Mouse (Mus musculus) CD4-positive helper T cell, adult 2 months (primary cell): Measurements from ENCODE around the gene Flt3l.
"Not testable (repeated sequence)": the region's sequence is repeated elsewhere in the genome, so short reads cannot be mapped to it uniquely, and the experiment has no call there.

Source experiments
- DNase-seq: peaks from one replicate; pipeline ENCODE4 v3.0.0-alpha.2; 2012; ENCODE audit warnings: low read depth, missing footprints, low spot score

The Flt3l gene

DNA sequence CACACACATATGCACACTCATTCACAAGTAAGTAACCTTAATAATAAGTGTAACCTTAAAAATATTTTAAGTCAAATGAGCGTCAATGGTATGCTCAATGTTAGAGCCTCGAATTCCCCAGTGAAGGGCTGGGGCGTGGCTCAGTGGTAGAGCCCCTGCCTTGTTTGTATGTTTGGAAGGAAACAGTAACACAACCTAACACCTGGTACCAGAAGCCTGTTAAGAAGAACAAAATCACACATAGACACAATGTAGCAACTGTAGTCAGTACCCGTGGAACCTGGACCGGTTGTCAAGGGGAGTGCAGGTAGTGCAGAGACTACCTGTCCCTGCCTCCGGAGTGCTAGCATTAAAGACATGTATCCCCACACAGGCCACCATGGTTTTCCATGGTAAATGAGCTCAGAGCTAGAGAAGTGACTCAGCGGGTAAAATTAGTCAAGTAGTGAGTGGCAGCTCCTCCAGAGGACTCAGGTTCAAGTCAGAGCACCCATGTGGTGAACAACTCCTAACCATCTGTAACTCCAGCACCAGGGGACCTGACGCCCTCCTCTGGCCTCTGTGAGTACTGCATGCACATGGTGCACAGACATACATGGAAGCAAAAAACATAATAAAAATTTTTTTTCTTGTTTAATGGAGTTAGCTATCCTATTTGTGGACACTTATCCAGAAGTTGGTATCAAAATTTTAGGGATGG lies 37.5 kb downstream of the Flt3l start:
- DNase-seq = no peak

DNA sequence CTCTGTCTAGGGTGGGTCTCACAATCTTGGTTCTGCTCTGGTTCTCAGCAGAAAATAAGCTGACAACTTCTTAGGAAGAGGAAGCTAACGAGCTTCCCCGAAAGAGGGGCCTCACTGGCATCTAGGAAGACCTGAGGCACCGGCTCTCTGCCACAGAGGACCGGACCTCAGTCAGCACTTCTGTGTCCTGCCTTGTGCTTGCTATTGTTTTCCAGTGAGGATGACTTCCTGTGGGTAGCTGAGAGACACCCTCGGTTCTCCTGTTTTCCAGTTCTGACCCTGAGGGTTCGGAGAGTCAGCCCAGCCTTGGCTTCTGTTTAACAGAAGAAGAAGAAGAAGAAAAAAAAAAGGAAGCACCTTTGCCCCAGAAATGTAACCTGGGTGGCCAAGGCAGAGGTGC lies 38.8 kb downstream of the Flt3l start:
- DNase-seq = no peak

DNA sequence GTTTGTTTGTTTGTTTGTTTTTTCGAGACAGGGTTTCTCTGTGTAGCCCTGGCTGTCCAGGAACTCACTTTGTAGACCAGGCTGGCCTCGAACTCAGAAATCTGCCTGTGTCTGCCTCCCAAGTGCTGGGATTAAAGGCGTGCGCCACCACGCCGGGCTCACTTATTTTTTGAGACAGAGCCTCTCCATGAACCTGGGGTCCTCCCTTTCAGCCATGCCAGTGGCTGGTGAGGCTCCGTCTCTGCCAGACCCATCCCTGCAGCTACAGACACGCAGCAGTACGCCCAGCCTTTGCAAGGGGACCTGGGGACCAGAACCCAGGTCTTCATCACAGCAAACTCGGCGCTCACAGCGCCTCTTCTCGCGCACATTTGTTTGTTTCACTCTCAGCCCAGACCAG lies 40.3 kb downstream of the Flt3l start:
- not testable (repeated sequence) for DNase-seq

DNA sequence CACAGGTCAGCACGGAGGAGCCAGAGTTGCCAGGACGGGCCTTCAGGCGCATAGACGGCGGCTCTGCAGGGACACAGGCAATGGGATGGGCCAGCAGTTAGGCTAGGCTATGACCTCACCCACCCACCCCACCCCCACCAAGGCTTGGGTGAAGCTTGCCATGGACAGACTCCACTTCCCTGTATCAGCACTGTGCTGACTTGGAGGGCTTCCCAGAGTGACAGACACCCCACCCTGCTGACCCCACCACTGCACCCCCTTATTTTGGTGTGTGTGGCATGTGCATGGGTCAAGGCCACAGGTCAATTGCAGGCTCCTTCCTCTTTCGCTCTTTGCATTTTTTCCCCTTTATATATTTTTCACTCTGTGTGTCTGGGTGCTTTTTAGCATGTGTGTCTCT lies 40.9 kb downstream of the Flt3l start:
- no peak for DNase-seq

- DNase-seq = no peak
Observed at GRCm38 (mm10) chr7:45094121-45094520, 42.1 kb downstream of the Flt3l start.

DNA sequence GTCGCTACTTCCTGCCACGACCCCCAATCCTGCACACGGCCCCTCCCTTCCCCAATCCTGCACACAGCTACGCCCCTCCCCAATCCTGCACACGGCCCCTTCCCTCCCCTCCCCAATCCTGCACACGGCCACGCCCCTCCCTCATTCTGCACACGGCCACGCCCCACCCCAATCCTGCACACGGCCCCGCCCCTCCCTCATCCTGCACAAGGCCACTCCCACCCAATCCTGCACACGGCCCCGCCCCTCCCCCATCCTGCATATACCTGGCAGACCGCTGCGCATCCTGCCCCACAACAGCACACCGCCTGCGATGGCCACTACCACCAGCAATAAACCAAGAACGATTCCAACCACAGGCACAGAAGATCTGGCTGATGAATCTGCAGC lies 42.7 kb downstream of the Flt3l start:
- peak; percentile 29 for DNase-seq

DNA sequence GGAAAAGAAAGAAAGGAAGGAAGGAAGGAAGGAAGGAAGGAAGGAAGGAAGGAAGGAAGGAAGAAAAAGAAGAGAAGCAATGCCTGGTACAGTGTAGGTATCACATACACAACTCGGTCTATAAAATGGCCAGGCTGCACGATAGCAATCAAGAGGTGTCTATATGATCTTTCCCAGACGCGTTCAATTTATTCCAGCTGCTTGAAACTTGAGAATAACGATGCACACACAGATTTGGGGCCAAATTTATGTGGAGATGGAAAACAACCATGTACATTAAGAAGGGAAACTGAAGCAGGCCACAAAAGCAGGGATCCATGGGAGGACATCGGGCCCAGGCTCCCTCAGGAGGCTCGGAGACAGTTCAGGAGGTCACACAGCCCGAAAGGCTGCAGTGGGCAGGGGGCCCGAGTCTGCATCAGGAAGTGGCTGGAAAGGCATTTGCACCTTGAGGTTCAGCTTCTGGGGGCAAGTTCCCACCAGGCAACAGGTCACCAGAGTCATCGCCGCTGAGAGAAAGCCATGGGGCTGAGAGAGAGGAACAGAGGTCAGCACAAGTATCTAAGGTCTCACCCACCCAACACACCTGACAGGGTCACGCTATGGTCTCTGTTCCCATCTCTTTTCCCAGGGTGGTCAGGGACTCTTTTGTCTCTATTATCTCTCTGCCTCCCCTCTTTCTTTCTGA lies 43.3 kb downstream of the Flt3l start:
- no peak for DNase-seq

GRCm38 (mm10) chr7:45092048-45092447 lies 44.2 kb downstream of the Flt3l start, which contains the start of gene Rcn3:
Rcn3 (minus strand) TSS chr7:45092221.
- DNase-seq = no peak

GRCm38 (mm10) chr7:45091001-45091990 lies 44.9 kb downstream of the Flt3l start:
- no peak for DNase-seq

GRCm38 (mm10) chr7:45090251-45090977 lies 45.8 kb downstream of the Flt3l start:
- DNase-seq = peak; percentile 27

- no peak for DNase-seq
Observed at GRCm38 (mm10) chr7:45088597-45088996, 47.6 kb downstream of the Flt3l start.

- no peak for DNase-seq
Observed at GRCm38 (mm10) chr7:45086084-45086483, 50.1 kb downstream of the Flt3l start.

DNA sequence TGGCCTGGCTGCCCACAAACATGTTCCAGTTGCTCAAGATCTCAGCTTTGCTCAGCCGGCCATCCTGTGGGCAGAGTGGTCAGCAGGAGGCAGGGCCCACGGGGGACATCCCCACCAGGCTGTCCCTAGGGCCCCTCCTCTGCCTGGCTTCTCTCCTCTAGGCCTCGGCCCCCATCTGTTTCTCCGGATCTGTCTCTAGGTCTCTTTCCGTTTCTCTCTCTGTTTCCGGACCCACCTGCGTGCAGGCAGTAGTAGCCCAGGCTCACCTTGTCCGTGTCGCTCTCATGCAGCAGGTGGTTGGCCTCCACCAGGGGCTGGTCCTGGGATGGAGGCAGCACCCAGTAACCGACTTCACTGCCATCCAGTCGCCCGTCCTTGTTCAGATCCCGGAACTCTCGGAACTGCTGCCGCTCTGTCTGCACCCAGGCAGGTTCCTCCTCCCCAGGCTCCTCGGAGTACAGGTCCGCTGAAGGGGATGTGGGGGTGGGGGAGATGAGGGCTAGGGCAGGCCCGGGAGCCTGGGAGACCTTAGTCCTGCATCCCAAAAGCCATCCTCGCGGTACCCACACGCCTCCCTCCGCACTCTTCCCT lies 52.8 kb downstream of the Flt3l start:
- DNase-seq = no peak

GRCm38 (mm10) chr7:45082401-45083299 lies 53.6 kb downstream of the Flt3l start:
- peak; percentile 84 for DNase-seq

GRCm38 (mm10) chr7:45081016-45081415 lies 55.2 kb downstream of the Flt3l start:
- DNase-seq = no peak

DNA sequence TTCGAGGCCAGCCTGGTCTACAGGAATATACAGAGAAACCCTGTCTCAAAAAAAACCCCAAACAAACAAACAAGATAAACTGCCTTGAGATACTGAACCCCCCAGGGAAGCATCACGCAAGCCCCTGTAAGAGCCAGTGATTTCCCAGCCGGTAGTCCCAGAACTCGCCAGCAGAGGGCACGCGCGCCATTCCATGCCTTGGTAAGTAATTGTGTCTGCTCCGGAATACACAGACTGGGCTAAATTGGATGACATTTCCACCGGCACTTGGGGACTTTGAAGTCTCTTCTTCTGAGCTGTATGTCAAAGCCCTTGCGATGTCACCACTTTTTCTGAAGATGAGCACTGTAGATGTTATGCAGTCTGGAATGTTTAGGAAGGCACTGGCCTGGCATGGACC lies 56.4 kb downstream of the Flt3l start:
- peak; percentile 87 for DNase-seq
